ENCODE assay signal across 8 mouse cellular contexts in genomic region chr5:114129550-114130210, GRCm38 (mm10). TPM values are rescaled to one million over a fixed set of nuclear protein-coding genes. Genes with fewer than 3 reads are reported as not detected.
A peak's percentile ranks its signal among the peaks of the same experiment; 100 is the strongest.
DNase-seq lines count a peak whose midpoint lies in the region; ATAC-seq and TF ChIP-seq lines count a peak whose summit lies in the region.

No protein-coding gene starts in this region.

- no peak overlapping the region for H3K9ac ChIP-seq in heart, embryonic 14.5 days (ENCODE audit: low read length)
- H3K9ac ChIP-seq in hindbrain, embryonic 14.5 days = peak overlapping the region; percentile 58; the same call in 1 of the 2 replicates
- H3K9ac ChIP-seq in midbrain, embryonic 13.5 days (replicated peaks) = no peak overlapping the region

- no peaks in the 10 kb centered on the region for H3K9me3 ChIP-seq in heart, embryonic 14.5 days (ENCODE audit: control insufficient read depth, low read length)
- H3K9me3 ChIP-seq in G1E (replicated peaks) = no peaks in the 10 kb centered on the region
- H3K9me3 ChIP-seq in hindbrain, embryonic 14.5 days (ENCODE audit: control insufficient read depth, low read length) = no peaks in the 10 kb centered on the region
- no peaks in the 10 kb centered on the region for H3K9me3 ChIP-seq in midbrain, embryonic 13.5 days

- H3K36me3 ChIP-seq in heart, embryonic 14.5 days (ENCODE audit: control insufficient read depth, insufficient read depth, low read length) = peaks cover 16% of the 10 kb centered on the region
- H3K36me3 ChIP-seq in G1E (replicated peaks) = peaks cover 53% of the 10 kb centered on the region
- H3K36me3 ChIP-seq in hindbrain, embryonic 14.5 days (replicated peaks; ENCODE audit: control insufficient read depth, insufficient read depth) = peaks cover 7% of the 10 kb centered on the region
- H3K36me3 ChIP-seq in midbrain, embryonic 13.5 days = peaks cover 11% of the 10 kb centered on the region; the same call in 1 of the 2 replicates

- H3K27me3 ChIP-seq in heart, embryonic 14.5 days (ENCODE audit: control insufficient read depth, insufficient read depth, low read length) = no peaks in the 10 kb centered on the region
- H3K27me3 ChIP-seq in G1E (ENCODE audit: insufficient read depth, low read length) = no peaks in the 10 kb centered on the region
- no peaks in the 10 kb centered on the region for H3K27me3 ChIP-seq in hindbrain, embryonic 14.5 days (ENCODE audit: control insufficient read depth, insufficient read depth, low read length)
- H3K27me3 ChIP-seq in midbrain, embryonic 13.5 days = no peaks in the 10 kb centered on the region

- H3K4me1 ChIP-seq in heart, embryonic 14.5 days (ENCODE audit: control insufficient read depth in 2 of 2, insufficient read depth in 2 of 2, low read length in 2 of 2) = peaks cover 21 to 42% of the 10 kb centered on the region in 2 experiments
- peaks cover 73% of the 10 kb centered on the region for H3K4me1 ChIP-seq in G1E (ENCODE audit: insufficient read depth, low read depth, low read length)
- peaks cover 10% of the 10 kb centered on the region; the same call in 1 of the 2 replicates for H3K4me1 ChIP-seq in hindbrain, embryonic 14.5 days (replicated peaks; ENCODE audit: control insufficient read depth, insufficient read depth, low read length)
- H3K4me1 ChIP-seq in midbrain, embryonic 13.5 days (replicated peaks) = peaks cover 26% of the 10 kb centered on the region

- DNase-seq in heart, postnatal 10 days = no peak
- no peak for DNase-seq in G1E (ENCODE audit: low spot score)
- no peak for DNase-seq in hindbrain, embryonic 14.5 days (ENCODE audit: low spot score)
- no peak for DNase-seq in layer of hippocampus, postnatal 25 days (ENCODE audit: extremely low spot score in 1 of 2, low spot score in 1 of 2)
- DNase-seq in right cerebral cortex, postnatal 36 days (ENCODE audit: low spot score in 2 of 2) = no peak
- no peak for DNase-seq in kidney, postnatal 14 days

- intact Hi-C loops in heart, postnatal 10 days (cut with DNase I) = loop anchor here (5.0 to 10.0 kb wide), 3 partner anchors 48 to 275 kb away; no protein-coding TSS in a partner anchor

- H3K4me2 ChIP-seq in heart, embryonic 14.5 days (ENCODE audit: low read length) = peak overlapping the region; percentile 99
- peak overlapping the region; percentile 99 for H3K4me2 ChIP-seq in hindbrain, embryonic 14.5 days (replicated peaks)
- H3K4me2 ChIP-seq in midbrain, embryonic 13.5 days (replicated peaks) = peak overlapping the region; percentile 98

- peak overlapping the region; percentile 64 to 85 for H3K4me3 ChIP-seq in heart, embryonic 14.5 days (ENCODE audit: control insufficient read depth in 1 of 2, insufficient read depth in 1 of 2, low read depth in 1 of 2, low read length in 2 of 2)
- peak overlapping the region; percentile 86 for H3K4me3 ChIP-seq in G1E (ENCODE audit: low read depth, low read length)
- peak overlapping the region; percentile 91 for H3K4me3 ChIP-seq in hindbrain, embryonic 14.5 days (replicated peaks; ENCODE audit: low read length)
- peak overlapping the region; percentile 88 for H3K4me3 ChIP-seq in midbrain, embryonic 13.5 days (replicated peaks)

- H3K27ac ChIP-seq in heart, embryonic 14.5 days (replicated peaks in 1 of 2; ENCODE audit: control insufficient read depth in 1 of 2, insufficient read depth in 1 of 2, low read depth in 2 of 2, low read length in 2 of 2) = no peak overlapping the region
- H3K27ac ChIP-seq in hindbrain, embryonic 14.5 days = no peak overlapping the region
- H3K27ac ChIP-seq in midbrain, embryonic 13.5 days = no peak overlapping the region

- ATAC-seq in heart, embryonic 14.5 days (ENCODE audit: insufficient number of reproducible peaks, insufficient read depth, low FRiP score, low read depth) = no peak
- ATAC-seq in G1E (ENCODE audit: extremely low read depth, insufficient number of reproducible peaks, low FRiP score, poor library complexity, severe bottlenecking) = no peak
- ATAC-seq in hindbrain, embryonic 14.5 days (ENCODE audit: low FRiP score) = no peak
- ATAC-seq in midbrain, embryonic 13.5 days = no peak

- 74% methylated on average over 15 of the region's 15 CpGs for WGBS in heart, embryonic 14.5 days
- WGBS in hindbrain, embryonic 14.5 days = 81% methylated on average over 15 of the region's 15 CpGs
- 80% methylated on average over 15 of the region's 15 CpGs for WGBS in midbrain, embryonic 13.5 days

- TF ChIP-seq CTCF in G1E (IDR thresholded peaks at IDR 0.05; ENCODE audit: low read depth, low read length) = no peak

RNA-seq across cellular contexts. Expression of gene Ung, which starts 0.5 kb away (rescaled TPM):
- polyA plus RNA-seq in heart, embryonic 14.5 days (2014; fragmentation: Nextera tagmentation; extraction: Ambion mirVana) = 28.3 and 34.1 TPM in 2 replicates
- total RNA-seq in heart, postnatal 10 days (2021) = 10 to 100 TPM; 22.7 to 24.1 TPM
- 13.9 and 16.5 TPM in 2 replicates for total RNA-seq in G1E (2014; fragmentation: Nextera tagmentation)
- total RNA-seq in G1E (2017) = 17.6 and 19.5 TPM in 2 replicates
- polyA plus RNA-seq in G1E (2012) = 87.8 and 89.3 TPM in 2 replicates
- 5.4 and 6.5 TPM in 2 replicates for polyA plus RNA-seq in hindbrain, embryonic 14.5 days (2014; fragmentation: Nextera tagmentation; extraction: Ambion mirVana)
- 14.8 and 17.4 TPM in 2 replicates for polyA plus RNA-seq in midbrain, embryonic 13.5 days (2015; fragmentation: Nextera tagmentation; extraction: Ambion mirVana)
- total RNA-seq in layer of hippocampus, postnatal 25 days (2021) = 1 to 10 TPM; 3.4 to 3.5 TPM

RNA-seq across cellular contexts. Expression of gene Alkbh2, which starts 1.7 kb away (rescaled TPM):
- 9.1 and 9.8 TPM in 2 replicates for polyA plus RNA-seq in heart, embryonic 14.5 days (2014; fragmentation: Nextera tagmentation; extraction: Ambion mirVana)
- total RNA-seq in heart, postnatal 10 days (2021) = 1 to 10 TPM; 2.6 to 3.0 TPM
- total RNA-seq in G1E (2014; fragmentation: Nextera tagmentation) = 6.8 and 8.2 TPM in 2 replicates
- total RNA-seq in G1E (2017) = 3.7 and 7.1 TPM in 2 replicates
- 19.0 and 20.5 TPM in 2 replicates for polyA plus RNA-seq in G1E (2012)
- 6.2 and 7.1 TPM in 2 replicates for polyA plus RNA-seq in hindbrain, embryonic 14.5 days (2014; fragmentation: Nextera tagmentation; extraction: Ambion mirVana)
- 5.8 and 6.0 TPM in 2 replicates for polyA plus RNA-seq in midbrain, embryonic 13.5 days (2015; fragmentation: Nextera tagmentation; extraction: Ambion mirVana)
- total RNA-seq in layer of hippocampus, postnatal 25 days (2021) = 1 to 10 TPM; 3.8 to 4.2 TPM

RNA-seq across cellular contexts. Expression of gene Acacb, which starts 16.7 kb away (rescaled TPM):
- 12.1 and 13.7 TPM in 2 replicates for polyA plus RNA-seq in heart, embryonic 14.5 days (2014; fragmentation: Nextera tagmentation; extraction: Ambion mirVana)
- total RNA-seq in heart, postnatal 10 days (2021) = 100 to 1,000 TPM; 156 to 159 TPM
- 0.34 and 2.6 TPM in 2 replicates for total RNA-seq in G1E (2014; fragmentation: Nextera tagmentation)
- total RNA-seq in G1E (2017) = 0.35 and 0.76 TPM in 2 replicates
- 0.43 and 0.55 TPM in 2 replicates for polyA plus RNA-seq in G1E (2012)
- polyA plus RNA-seq in hindbrain, embryonic 14.5 days (2014; fragmentation: Nextera tagmentation; extraction: Ambion mirVana) = 3.6 and 3.7 TPM in 2 replicates
- polyA plus RNA-seq in midbrain, embryonic 13.5 days (2015; fragmentation: Nextera tagmentation; extraction: Ambion mirVana) = 2.4 and 2.9 TPM in 2 replicates
- 1 to 10 TPM; 6.1 to 6.5 TPM for total RNA-seq in layer of hippocampus, postnatal 25 days (2021)

RNA-seq across cellular contexts. Expression of gene Svop, which starts 38.3 kb away (rescaled TPM):
- polyA plus RNA-seq in heart, embryonic 14.5 days (2014; fragmentation: Nextera tagmentation; extraction: Ambion mirVana) = 0.11 TPM in 1 of 2 replicates, not detected in the other
- not detected for total RNA-seq in heart, postnatal 10 days (2021)
- total RNA-seq in G1E (2014; fragmentation: Nextera tagmentation) = not detected in 2 replicates
- 0.05 and 0.06 TPM in 2 replicates for total RNA-seq in G1E (2017)
- polyA plus RNA-seq in G1E (2012) = not detected in 2 replicates
- polyA plus RNA-seq in hindbrain, embryonic 14.5 days (2014; fragmentation: Nextera tagmentation; extraction: Ambion mirVana) = 83.0 and 87.8 TPM in 2 replicates
- 79.3 and 82.7 TPM in 2 replicates for polyA plus RNA-seq in midbrain, embryonic 13.5 days (2015; fragmentation: Nextera tagmentation; extraction: Ambion mirVana)
- total RNA-seq in layer of hippocampus, postnatal 25 days (2021) = 100 to 1,000 TPM; 169 to 187 TPM
